8 mouse cellular contexts compared by ENCODE assay signal in genomic region chr3:95658868-95659712, GRCm38 (mm10). TPM values are rescaled to one million over a fixed set of nuclear protein-coding genes. Genes with fewer than 3 reads are reported as not detected.
DNase-seq lines count a peak whose midpoint lies in the region; ATAC-seq and TF ChIP-seq lines count a peak whose summit lies in the region.

No protein-coding gene starts in this region.

- H3K9ac ChIP-seq in embryonic facial prominence, embryonic 12.5 days = peak overlapping the region; percentile 100
- peak overlapping the region; percentile 99 for H3K9ac ChIP-seq in midbrain, postnatal 0 days (replicated peaks; ENCODE audit: low read length, poor library complexity, severe bottlenecking)
- peak overlapping the region; percentile 100 for H3K9ac ChIP-seq in stomach, embryonic 14.5 days (replicated peaks; ENCODE audit: low read depth, low read length)

- peak overlapping the region; percentile 99 for H3K27ac ChIP-seq in embryonic facial prominence, embryonic 12.5 days
- peak overlapping the region; percentile 99 for H3K27ac ChIP-seq in midbrain, postnatal 0 days (ENCODE audit: low read depth, low read length)
- H3K27ac ChIP-seq in stomach, embryonic 14.5 days (ENCODE audit: low read length) = peak overlapping the region; percentile 99

- TF ChIP-seq CTCF in midbrain, postnatal 0 days (IDR thresholded peaks at IDR 0.05) = no peak; the same call in 1 of the 2 replicates

- no peaks in the 10 kb centered on the region for H3K9me3 ChIP-seq in embryonic facial prominence, embryonic 12.5 days
- no peaks in the 10 kb centered on the region for H3K9me3 ChIP-seq in midbrain, postnatal 0 days (ENCODE audit: low read length)
- no peaks in the 10 kb centered on the region for H3K9me3 ChIP-seq in stomach, embryonic 14.5 days (ENCODE audit: control insufficient read depth, low read depth, low read length)

- H3K36me3 ChIP-seq in embryonic facial prominence, embryonic 12.5 days = peaks cover 28% of the 10 kb centered on the region
- peaks cover 10% of the 10 kb centered on the region for H3K36me3 ChIP-seq in midbrain, postnatal 0 days (ENCODE audit: insufficient read depth, low read length)
- H3K36me3 ChIP-seq in stomach, embryonic 14.5 days (ENCODE audit: control insufficient read depth, insufficient read depth, low read length) = peaks cover 37% of the 10 kb centered on the region

- peak overlapping the region; percentile 88 for H3K4me2 ChIP-seq in embryonic facial prominence, embryonic 12.5 days (replicated peaks)
- peak overlapping the region; percentile 58 for H3K4me2 ChIP-seq in midbrain, postnatal 0 days (ENCODE audit: low read depth, low read length, poor library complexity, severe bottlenecking)
- H3K4me2 ChIP-seq in stomach, embryonic 14.5 days (replicated peaks; ENCODE audit: low read depth, low read length) = peak overlapping the region; percentile 90

- ATAC-seq in embryonic facial prominence, embryonic 12.5 days (ENCODE audit: insufficient number of reproducible peaks, insufficient read depth, low FRiP score, low TSS enrichment) = peak; percentile 38
- ATAC-seq in midbrain, postnatal 0 days (ENCODE audit: low FRiP score) = peak; percentile 77
- peak; percentile 21 for ATAC-seq in stomach, embryonic 14.5 days (ENCODE audit: insufficient number of reproducible peaks, insufficient read depth, low FRiP score, low read depth)

- H3K27me3 ChIP-seq in embryonic facial prominence, embryonic 12.5 days = no peaks in the 10 kb centered on the region
- no peaks in the 10 kb centered on the region for H3K27me3 ChIP-seq in midbrain, postnatal 0 days (ENCODE audit: insufficient read depth, low read length)
- no peaks in the 10 kb centered on the region for H3K27me3 ChIP-seq in stomach, embryonic 14.5 days (ENCODE audit: control insufficient read depth, insufficient read depth, low read length)

- peak overlapping the region; percentile 95 for H3K4me3 ChIP-seq in embryonic facial prominence, embryonic 12.5 days
- peak overlapping the region; percentile 96 for H3K4me3 ChIP-seq in midbrain, postnatal 0 days (ENCODE audit: low read depth, low read length)
- H3K4me3 ChIP-seq in stomach, embryonic 14.5 days (ENCODE audit: low read depth, low read length) = peak overlapping the region; percentile 100

- DNase-seq in 3134 (ENCODE audit: extremely low read depth, insufficient read length, low spot score) (peak; percentile 83), liver (peak; percentile 72)
- peak; percentile 74 to 77 for DNase-seq in adrenal gland, adult 18-20 months (ENCODE audit: low spot score in 2 of 2)
- DNase-seq in heart, adult 18-20 months = peak; percentile 87 to 92
- DNase-seq in kidney, adult 18-20 months = peak; percentile 79
- DNase-seq in midbrain, postnatal 0 days (ENCODE audit: low spot score) = peak; percentile 89

- under 1% methylated on average over 92 of the region's 113 CpGs for WGBS in embryonic facial prominence, embryonic 12.5 days
- WGBS in midbrain, postnatal 0 days = under 1% methylated on average over 103 of the region's 113 CpGs
- under 1% methylated on average over 92 of the region's 113 CpGs for WGBS in stomach, embryonic 14.5 days

- peaks cover 28% of the 10 kb centered on the region for H3K4me1 ChIP-seq in embryonic facial prominence, embryonic 12.5 days
- peaks cover 12% of the 10 kb centered on the region; the same call in 1 of the 2 replicates for H3K4me1 ChIP-seq in midbrain, postnatal 0 days (ENCODE audit: insufficient read depth, low read length)
- peaks cover 25% of the 10 kb centered on the region for H3K4me1 ChIP-seq in stomach, embryonic 14.5 days (ENCODE audit: control insufficient read depth, insufficient read depth, low read length)

RNA-seq across cellular contexts. Expression of gene Mcl1, which starts 0.5 kb away (rescaled TPM):
- 100 to 1,000 TPM; 138 to 228 TPM for total RNA-seq in adrenal gland, adult 18-20 months (2021)
- 69.8 and 74.0 TPM in 2 replicates for polyA plus RNA-seq in embryonic facial prominence, embryonic 12.5 days (2016; fragmentation: Nextera tagmentation; extraction: Ambion mirVana)
- 100 to 1,000 TPM; 159 to 167 TPM for total RNA-seq in heart, adult 18-20 months (2021)
- total RNA-seq in midbrain, postnatal 0 days (2014; rRNA removed) = 105 and 136 TPM in 2 replicates
- 35.8 and 42.8 TPM in 2 replicates for polyA plus RNA-seq in midbrain, postnatal 0 days (2015; fragmentation: Nextera tagmentation; extraction: Ambion mirVana)
- 47.0 and 61.2 TPM in 2 replicates for polyA plus RNA-seq in stomach, embryonic 14.5 days (2014; fragmentation: Nextera tagmentation; extraction: Ambion mirVana)

RNA-seq across cellular contexts. Expression of gene Adamtsl4, which starts 28.6 kb away (rescaled TPM):
- 10 to 100 TPM in 1 of 2 experiments, 1 to 10 TPM in 1; 8.6 to 10.1 TPM for total RNA-seq in adrenal gland, adult 18-20 months (2021)
- 1.5 and 1.6 TPM in 2 replicates for polyA plus RNA-seq in embryonic facial prominence, embryonic 12.5 days (2016; fragmentation: Nextera tagmentation; extraction: Ambion mirVana)
- 10 to 100 TPM; 39.1 to 40.6 TPM for total RNA-seq in heart, adult 18-20 months (2021)
- 1.3 and 1.4 TPM in 2 replicates for total RNA-seq in midbrain, postnatal 0 days (2014; rRNA removed)
- 1.0 and 1.4 TPM in 2 replicates for polyA plus RNA-seq in midbrain, postnatal 0 days (2015; fragmentation: Nextera tagmentation; extraction: Ambion mirVana)
- polyA plus RNA-seq in stomach, embryonic 14.5 days (2014; fragmentation: Nextera tagmentation; extraction: Ambion mirVana) = 3.1 and 5.3 TPM in 2 replicates

RNA-seq across cellular contexts. Expression of gene Ensa, which starts 34.3 kb away (rescaled TPM):
- 100 to 1,000 TPM in 1 of 2 experiments, 10 to 100 TPM in 1; 92.9 to 105 TPM for total RNA-seq in adrenal gland, adult 18-20 months (2021)
- polyA plus RNA-seq in embryonic facial prominence, embryonic 12.5 days (2016; fragmentation: Nextera tagmentation; extraction: Ambion mirVana) = 85.4 and 85.7 TPM in 2 replicates
- 10 to 100 TPM; 74.3 to 75.2 TPM for total RNA-seq in heart, adult 18-20 months (2021)
- total RNA-seq in midbrain, postnatal 0 days (2014; rRNA removed) = 100 and 124 TPM in 2 replicates
- 167 and 169 TPM in 2 replicates for polyA plus RNA-seq in midbrain, postnatal 0 days (2015; fragmentation: Nextera tagmentation; extraction: Ambion mirVana)
- 76.3 and 81.3 TPM in 2 replicates for polyA plus RNA-seq in stomach, embryonic 14.5 days (2014; fragmentation: Nextera tagmentation; extraction: Ambion mirVana)

Comparison
In these comparisons a context has a peak if more than half of its experiments do, and no peak if none do; other contexts are left out.
1. Peak in every context shown above with its lines: DNase-seq, ATAC-seq, H3K4me3 ChIP-seq and H3K27ac ChIP-seq.
2. ATAC-seq: peak in every context shown above with its lines; median percentile 77 in midbrain, postnatal 0 days; 38 in embryonic facial prominence, embryonic 12.5 days; 21 in stomach, embryonic 14.5 days.